Mouse (Mus musculus): ENCODE data around the gene Ptpn11.

GRCm38 (mm10) chr5:121114151-121114550, 77.0 kb downstream of the Ptpn11 start:
- TF ChIP-seq POLR2A (IDR thresholded peaks at IDR 0.05; ENCODE audit: borderline replicate concordance, insufficient read depth, low read length) (no peak), CTCF (IDR thresholded peaks at IDR 0.05; ENCODE audit: borderline replicate concordance, insufficient read depth, low read depth, low read length) (no peak)
